Mouse (Mus musculus) neural tube, embryonic 11.5 days (tissue): ENCODE measurements around the gene BC003965. TPM values are rescaled to one million over a fixed set of nuclear protein-coding genes. Genes with fewer than 3 reads are reported as not detected.

Source experiments
- ATAC-seq: fragments of 200-750 bp; cut with Nextera tagmentation; 2 replicates; pipeline ENCODE4 v1.8.0; 2017; ENCODE audit warnings: moderate number of reproducible peaks, mild to moderate bottlenecking, moderate TSS enrichment, moderate library complexity; ENCODE audit not compliant: insufficient read depth, low FRiP score, low TSS enrichment
- DNase-seq: peaks from one replicate; pipeline ENCODE4 v3.0.0-alpha.2; 2015; ENCODE audit warnings: low spot score
- H3K27ac ChIP-seq: fragments of 300-500 bp; sonication (generic); 2 replicates; pipeline ENCODE4 v1.5.1; 2014; ENCODE audit warnings: low read depth, mild to moderate bottlenecking, low read length
- H3K27me3 ChIP-seq: fragments of 300-500 bp; sonication (generic); 2 replicates; pipeline ENCODE4 v1.6.1; 2014; ENCODE audit warnings: mild to moderate bottlenecking, low read length, mixed read lengths; ENCODE audit not compliant: control insufficient read depth, insufficient read depth
- H3K36me3 ChIP-seq: fragments of 300-500 bp; sonication (generic); 2 replicates; pipeline ENCODE4 v1.6.1; 2014; ENCODE audit warnings: mild to moderate bottlenecking, low read length, moderate library complexity, mixed read lengths; ENCODE audit not compliant: control insufficient read depth, insufficient read depth
- H3K4me1 ChIP-seq: fragments of 300-500 bp; sonication (generic); 2 replicates; pipeline ENCODE4 v1.6.1; 2014; ENCODE audit warnings: low read length, mixed read lengths; ENCODE audit not compliant: control insufficient read depth, insufficient read depth
- H3K4me2 ChIP-seq: fragments of 300-500 bp; sonication (generic); 2 replicates; pipeline ENCODE4 v1.6.1; 2014; ENCODE audit warnings: low read depth, mild to moderate bottlenecking, moderate library complexity
- H3K4me3 ChIP-seq: fragments of 300-500 bp; sonication (generic); 2 replicates; pipeline ENCODE4 v1.5.1; 2014; ENCODE audit warnings: low read depth, low read length
- H3K9ac ChIP-seq: fragments of 300-500 bp; sonication (generic); 2 replicates; pipeline ENCODE4 v1.6.1; 2014; ENCODE audit warnings: mild to moderate bottlenecking, low read length
- H3K9me3 ChIP-seq: fragments of 300-500 bp; sonication (generic); 2 replicates; pipeline ENCODE4 v1.6.1; 2016; ENCODE audit warnings: low read length; ENCODE audit not compliant: control insufficient read depth
- WGBS: fragments of 180-500 bp; shearing (Covaris S2); extraction: QIAGEN DNeasy Blood & Tissue Kit; methylation state at CpG from one replicate; pipeline ENCODE4 v1.1.7; 2014; 5-methylcytosine and 5-hydroxymethylcytosine counted together
- polyA plus RNA-seq: library from polyadenylated mRNA; unstranded; fragments of >200 nt; fragmentation: Nextera tagmentation; extraction: Ambion mirVana; gene quantifications from 2 replicates; pipeline ENCODE4 v1.2.1, GENCODE M21; 2014

Gene BC003965
- polyA plus RNA-seq, 1 experiment from 2014 or later = 30.5 TPM

GRCm38 (mm10) chr17:25172558-25172957 is 11.8 kb upstream of the BC003965 start:
- H3K4me3 ChIP-seq = no peak overlapping the region
- no peaks in the 10 kb centered on the region for H3K9me3 ChIP-seq
- H3K9ac ChIP-seq = no peak overlapping the region
- H3K4me1 ChIP-seq = no peaks in the 10 kb centered on the region
- no peak overlapping the region for H3K4me2 ChIP-seq
- DNase-seq (no peak), ATAC-seq (no peak)
- H3K36me3 ChIP-seq = no peaks in the 10 kb centered on the region
- no peak overlapping the region for H3K27ac ChIP-seq
- 85% methylated on average over 3 of the region's 3 CpGs for WGBS
- no peaks in the 10 kb centered on the region for H3K27me3 ChIP-seq

DNA sequence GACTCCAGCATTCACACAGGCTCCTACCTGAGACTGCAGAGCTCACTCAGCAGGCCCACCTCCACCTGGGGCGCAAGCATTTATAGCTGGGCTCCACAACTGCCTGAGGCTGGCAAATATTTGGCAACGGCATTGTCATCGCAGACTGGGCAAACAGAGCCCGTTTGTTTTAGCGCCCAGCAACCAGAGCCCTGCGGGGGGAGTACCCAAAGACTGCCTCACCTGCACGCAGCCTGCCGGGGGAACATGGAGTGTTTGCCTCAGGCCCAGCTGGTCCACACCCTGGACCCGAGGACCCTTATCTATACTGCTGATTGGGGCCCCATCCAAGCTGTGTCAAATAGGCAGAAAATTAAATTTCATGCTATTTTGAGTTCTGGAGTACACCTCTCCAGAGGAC is 8.9 kb upstream of the BC003965 start, which contains the start of gene Gm38655:
Gene Gm38655 (minus strand): TSS at position 61 of the 400 bp plus-strand sequence.
- ATAC-seq = no peak
- 58% methylated on average over 9 of the region's 9 CpGs for WGBS
- Histone ChIP-seq H3K27ac (no peak within 1 kb of the TSS), H3K9ac (no peak within 1 kb of the TSS), H3K9me3 (no peaks in the 10 kb centered on the region), H3K36me3 (no peaks in the 10 kb centered on the region), H3K4me3 (no peak within 1 kb of the TSS), H3K4me2 (no peak within 1 kb of the TSS), H3K4me1 (no peaks in the 10 kb centered on the region), H3K27me3 (no peaks in the 10 kb centered on the region)
- DNase-seq = no peak

- ATAC-seq (no peak), DNase-seq (no peak)
- peaks cover 7% of the 10 kb centered on the region for H3K4me1 ChIP-seq
- H3K27me3 ChIP-seq = no peaks in the 10 kb centered on the region
- H3K9ac ChIP-seq = no peak overlapping the region
- H3K9me3 ChIP-seq = no peaks in the 10 kb centered on the region
- no peak overlapping the region; the same call in 1 of the 2 replicates for H3K4me2 ChIP-seq
- H3K27ac ChIP-seq = no peak overlapping the region
- H3K36me3 ChIP-seq = no peaks in the 10 kb centered on the region
- no peak overlapping the region for H3K4me3 ChIP-seq
Measured at GRCm38 (mm10) chr17:25183232-25183631, 1.1 kb upstream of the BC003965 start.

DNA sequence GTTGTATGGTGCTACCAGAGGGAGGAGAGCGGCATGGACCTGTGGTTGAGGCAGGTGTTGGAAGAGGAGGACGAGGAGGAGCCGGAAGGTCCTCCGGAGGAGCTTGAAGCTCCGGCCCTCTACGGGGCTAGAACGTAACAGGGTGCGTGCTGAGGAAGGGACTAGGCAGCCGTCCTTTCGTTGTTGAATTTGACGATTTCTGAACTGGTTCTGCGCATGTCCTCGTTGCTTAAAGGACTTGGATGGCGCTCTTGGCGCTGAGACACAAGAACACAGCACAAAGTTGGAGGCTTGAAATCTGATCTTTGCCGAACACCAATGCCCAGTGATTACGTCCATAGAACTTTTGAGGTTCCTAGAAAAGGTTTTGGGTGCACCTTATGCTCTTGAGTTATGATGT is 607 bp downstream of the BC003965 start:
- DNase-seq = no peak
- 8% methylated on average over 17 of the region's 17 CpGs for WGBS
- H3K27ac ChIP-seq = no peak overlapping the region

DNA sequence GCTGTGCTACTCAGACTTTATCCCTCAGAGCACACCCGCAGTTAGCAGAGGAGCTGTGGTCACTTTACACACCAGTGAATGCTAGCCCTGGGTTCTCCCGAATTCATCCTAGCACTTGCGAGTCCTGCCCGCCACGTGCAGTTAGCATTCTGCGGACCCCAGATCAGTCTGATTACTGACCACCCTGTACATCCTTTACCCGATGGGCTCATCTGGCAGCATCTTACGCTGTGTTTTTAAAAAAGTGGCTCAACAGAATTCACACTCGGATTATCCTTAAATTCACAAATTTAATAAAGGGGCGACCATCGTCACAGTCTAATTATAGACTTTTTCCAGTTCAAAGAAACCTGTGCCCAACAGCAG is 3.4 kb downstream of the BC003965 start:
- no peaks in the 10 kb centered on the region for H3K36me3 ChIP-seq
- no peak overlapping the region for H3K27ac ChIP-seq
- H3K4me1 ChIP-seq = peaks cover 16% of the 10 kb centered on the region
- peak overlapping the region; percentile 98 for H3K4me3 ChIP-seq
- H3K4me2 ChIP-seq = peak overlapping the region; percentile 83
- no peaks in the 10 kb centered on the region for H3K27me3 ChIP-seq
- peak overlapping the region; percentile 83 for H3K9ac ChIP-seq
- no peak for ATAC-seq
- no peak for DNase-seq
- WGBS = 6% methylated on average over 11 of the region's 11 CpGs
- no peaks in the 10 kb centered on the region for H3K9me3 ChIP-seq

More for the DNA sequence above, 607 bp downstream of the BC003965 start:
- H3K9me3 ChIP-seq = no peaks in the 10 kb centered on the region
- H3K4me2 ChIP-seq = peak overlapping the region; percentile 99
- H3K36me3 ChIP-seq = no peaks in the 10 kb centered on the region
- H3K4me1 ChIP-seq = peaks cover 16% of the 10 kb centered on the region
- peak overlapping the region; percentile 95 for H3K4me3 ChIP-seq
- H3K9ac ChIP-seq = peak overlapping the region; percentile 72
- no peak for ATAC-seq
- no peaks in the 10 kb centered on the region for H3K27me3 ChIP-seq

DNA sequence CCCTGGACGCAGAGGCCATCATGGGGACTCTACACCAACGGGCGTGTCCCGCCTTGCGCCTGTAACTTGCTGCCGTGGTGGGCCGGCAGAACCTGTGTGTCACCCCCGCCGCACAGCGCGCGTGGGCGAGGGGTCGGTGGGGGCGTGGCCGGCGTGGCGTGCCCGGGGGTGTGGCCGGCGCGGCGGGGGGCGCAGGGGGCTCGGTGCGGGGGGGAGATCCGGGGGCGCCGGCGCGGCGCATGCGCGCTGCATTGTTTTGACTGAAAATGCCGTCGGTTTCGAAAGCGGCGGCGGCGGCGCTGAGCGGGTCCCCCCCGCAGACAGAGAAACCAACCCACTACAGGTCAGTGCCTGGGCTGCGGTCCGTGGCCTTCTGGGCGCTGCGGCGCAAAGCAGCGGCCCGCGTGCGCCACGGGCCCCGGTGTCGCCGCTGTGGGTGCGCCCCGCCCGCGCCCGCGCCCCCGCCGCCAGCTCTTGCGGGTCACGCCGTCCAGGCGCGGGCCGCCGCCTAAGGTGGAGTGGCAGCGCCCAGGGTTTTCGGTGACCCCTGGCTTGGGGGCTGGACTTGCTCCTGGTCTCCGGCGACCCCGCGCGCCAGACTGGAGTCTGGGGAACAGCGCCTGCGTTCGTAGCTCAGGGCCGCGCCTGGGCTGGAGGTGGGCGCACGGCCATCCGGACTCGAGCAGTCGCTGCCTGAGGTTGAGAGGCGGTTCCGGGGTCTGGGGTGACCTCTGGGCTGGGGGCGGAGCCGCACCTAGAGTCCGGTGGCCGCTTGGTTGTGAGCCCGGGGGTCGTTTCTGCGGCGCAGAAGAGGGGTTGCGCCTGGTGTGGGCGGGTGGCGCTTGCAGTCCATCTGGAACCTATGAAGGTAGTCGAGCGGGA is 4.0 kb downstream of the BC003965 start, which contains the start of gene Unkl:
Gene Unkl (plus strand): TSS at position 248 of the 882 bp plus-strand sequence.
- under 1% methylated on average over 73 of the region's 104 CpGs for WGBS
- peak within 1 kb of the TSS; percentile 83 for H3K4me2 ChIP-seq
- DNase-seq (peak; percentile 70), ATAC-seq (peak; percentile 26; the same call in 1 of the 2 replicates)
- H3K9me3 ChIP-seq = no peaks in the 10 kb centered on the region
- H3K27ac ChIP-seq = peak within 1 kb of the TSS; percentile 37
- peak within 1 kb of the TSS; percentile 98 for H3K4me3 ChIP-seq
- no peaks in the 10 kb centered on the region for H3K27me3 ChIP-seq
- H3K36me3 ChIP-seq = no peaks in the 10 kb centered on the region
- H3K4me1 ChIP-seq = peaks cover 16% of the 10 kb centered on the region
- H3K9ac ChIP-seq = peak within 1 kb of the TSS; percentile 83

- DNase-seq (no peak), ATAC-seq (no peak)
- no peaks in the 10 kb centered on the region for H3K9me3 ChIP-seq
- 1% methylated on average over 15 of the region's 16 CpGs for WGBS
- peak overlapping the region; percentile 83 for H3K4me2 ChIP-seq
- H3K36me3 ChIP-seq = no peaks in the 10 kb centered on the region
- H3K27me3 ChIP-seq = no peaks in the 10 kb centered on the region
- H3K27ac ChIP-seq = no peak overlapping the region
- H3K4me1 ChIP-seq = peaks cover 16% of the 10 kb centered on the region
- peak overlapping the region; percentile 83 for H3K9ac ChIP-seq
- H3K4me3 ChIP-seq = peak overlapping the region; percentile 98
Measured at GRCm38 (mm10) chr17:25189091-25189490, 4.7 kb downstream of the BC003965 start.

- Histone ChIP-seq H3K9me3 (no peaks in the 10 kb centered on the region), H3K27me3 (no peaks in the 10 kb centered on the region), H3K36me3 (peaks cover 10% of the 10 kb centered on the region), H3K4me3 (no peak overlapping the region), H3K4me1 (no peaks in the 10 kb centered on the region), H3K9ac (no peak overlapping the region), H3K4me2 (no peak overlapping the region), H3K27ac (no peak overlapping the region)
- DNase-seq (no peak), ATAC-seq (no peak)
- WGBS = 93% methylated on average over 4 of the region's 4 CpGs
Measured at GRCm38 (mm10) chr17:25202401-25202800, 18.0 kb downstream of the BC003965 start.

DNA sequence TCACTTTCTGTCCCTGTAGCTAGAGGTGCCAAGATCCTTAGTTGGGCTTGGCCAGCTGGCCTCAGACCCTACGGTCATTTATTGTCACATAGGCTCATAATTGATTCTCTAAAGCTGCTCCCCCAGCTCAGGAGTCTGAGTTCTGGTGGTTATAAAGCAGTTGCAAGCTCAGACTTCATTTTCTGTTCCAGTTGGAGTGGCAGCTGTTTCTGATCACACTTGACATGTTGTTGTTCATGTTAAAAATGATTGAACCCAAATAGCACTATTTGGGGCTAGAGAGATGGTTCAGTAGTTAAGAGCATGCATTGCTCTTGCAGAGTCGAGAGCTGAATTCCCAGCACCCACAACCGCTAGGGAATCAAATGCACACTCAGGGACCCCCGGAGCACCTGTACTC is 25.7 kb downstream of the BC003965 start:
- DNase-seq (no peak), ATAC-seq (no peak)
- no peak overlapping the region for H3K4me2 ChIP-seq
- H3K9me3 ChIP-seq = no peaks in the 10 kb centered on the region
- no peaks in the 10 kb centered on the region for H3K4me1 ChIP-seq
- no peaks in the 10 kb centered on the region for H3K27me3 ChIP-seq
- H3K9ac ChIP-seq = no peak overlapping the region
- peaks cover 18% of the 10 kb centered on the region for H3K36me3 ChIP-seq
- 95% methylated on average over 4 of the region's 4 CpGs for WGBS
- H3K4me3 ChIP-seq = no peak overlapping the region
- no peak overlapping the region for H3K27ac ChIP-seq
